Mouse (Mus musculus) adrenal gland, adult 18-20 months (tissue): ENCODE measurements around the gene Entpd2. TPM values are rescaled to one million over a fixed set of nuclear protein-coding genes. Genes with fewer than 3 reads are reported as not detected.
A peak's percentile ranks its signal among the peaks of the same experiment; 100 is the strongest.

Source experiments
- DNase-seq, 2 experiments: peaks; one replicate each; pipeline ENCODE4 v3.0.0; 2021 to 2022; ENCODE audit warnings: low spot score in 2 of 2
- microRNA-seq, 2 experiments: library from miRNA; unstranded; fragments of <30 nt; microRNA quantifications; one replicate each; pipeline ENCODE4 v1.2.0; 2021; ENCODE audit warnings: borderline number of aligned reads in 2 of 2
- total RNA-seq, 2 experiments: library from RNA; stranded (reverse); gene quantifications; 1 replicate in 1 of 2; 2 replicates in 1 of 2; pipeline ENCODE4 v1.2.3; 2021

The Entpd2 gene
- total RNA-seq, 2 experiments from 2014 or later: 3.2 to 8.3 TPM

GRCm38 (mm10) chr2:25428442-25429236 lies 33.0 kb downstream of the Entpd2 start, which contains the start of gene Abca2:
Gene Abca2 (plus strand): TSS chr2:25428703.
- peak; percentile 96 to 98 for DNase-seq

GRCm38 (mm10) chr2:25429435-25430180 lies 33.9 kb downstream of the Entpd2 start:
- DNase-seq: no peak

DNA sequence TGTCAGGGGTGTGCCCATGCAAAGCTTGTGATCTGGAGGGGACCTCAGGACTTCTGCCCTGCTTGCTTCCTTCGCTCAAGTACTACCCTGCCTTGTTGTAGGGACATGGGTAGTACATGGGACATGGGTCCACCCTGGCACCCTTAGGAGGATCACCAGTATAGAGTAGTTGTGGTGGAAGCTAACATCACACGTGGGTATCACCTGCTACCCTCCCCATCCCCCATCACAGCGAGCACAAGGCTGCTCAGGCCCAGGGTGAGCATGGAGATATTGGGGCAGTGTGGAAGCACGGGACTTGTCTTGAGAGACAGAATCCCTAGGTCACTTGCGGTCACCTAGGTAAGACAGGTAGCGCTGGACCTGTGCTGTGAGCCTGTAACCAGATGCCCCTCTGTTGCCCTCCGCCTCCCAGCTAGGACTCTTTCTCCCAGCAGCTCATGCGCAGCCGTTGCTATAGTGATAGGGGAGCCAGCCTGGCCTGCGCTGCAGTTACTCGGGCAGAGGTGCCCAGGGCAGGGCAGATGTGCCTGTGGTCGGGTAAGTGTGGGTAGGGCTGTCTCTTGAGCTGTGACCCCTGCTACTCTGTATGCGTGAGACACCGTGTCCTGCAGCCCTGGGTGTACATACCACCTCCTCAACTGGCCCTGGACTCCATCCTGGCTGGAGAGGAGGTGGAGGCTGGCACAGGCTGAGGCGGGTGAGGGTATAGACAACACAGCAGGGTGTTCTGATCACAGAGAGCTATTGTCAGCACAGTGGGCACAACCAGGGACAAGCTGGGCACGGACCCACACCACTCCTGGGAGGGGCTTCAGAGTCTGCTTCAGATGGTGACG lies 34.9 kb downstream of the Entpd2 start:
- DNase-seq: no peak

- no peak for DNase-seq
Measured at GRCm38 (mm10) chr2:25431308-25431855, 35.7 kb downstream of the Entpd2 start.

GRCm38 (mm10) chr2:25432326-25433098 lies 36.8 kb downstream of the Entpd2 start:
- no peak for DNase-seq

DNA sequence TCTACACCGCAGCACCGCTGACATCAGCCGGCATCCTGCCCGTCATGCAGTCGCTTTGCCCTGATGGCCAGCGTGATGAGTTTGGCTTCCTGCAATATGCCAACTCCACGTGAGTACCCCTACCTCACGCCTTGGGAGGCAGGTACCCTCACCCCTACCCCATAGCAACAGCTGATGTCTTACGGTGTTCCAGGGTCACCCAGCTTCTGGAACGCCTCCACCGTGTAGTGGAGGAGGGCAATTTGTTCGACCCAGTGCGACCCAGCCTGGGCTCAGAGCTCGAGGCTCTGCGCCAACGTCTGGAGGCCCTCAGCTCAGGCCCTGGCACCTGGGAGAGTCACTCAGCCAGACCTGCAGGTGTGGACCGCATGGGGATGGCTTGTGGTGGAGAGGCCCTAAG lies 37.4 kb downstream of the Entpd2 start:
- no peak for DNase-seq

- DNase-seq: no peak
Measured at GRCm38 (mm10) chr2:25434292-25434691, 38.6 kb downstream of the Entpd2 start.

DNA sequence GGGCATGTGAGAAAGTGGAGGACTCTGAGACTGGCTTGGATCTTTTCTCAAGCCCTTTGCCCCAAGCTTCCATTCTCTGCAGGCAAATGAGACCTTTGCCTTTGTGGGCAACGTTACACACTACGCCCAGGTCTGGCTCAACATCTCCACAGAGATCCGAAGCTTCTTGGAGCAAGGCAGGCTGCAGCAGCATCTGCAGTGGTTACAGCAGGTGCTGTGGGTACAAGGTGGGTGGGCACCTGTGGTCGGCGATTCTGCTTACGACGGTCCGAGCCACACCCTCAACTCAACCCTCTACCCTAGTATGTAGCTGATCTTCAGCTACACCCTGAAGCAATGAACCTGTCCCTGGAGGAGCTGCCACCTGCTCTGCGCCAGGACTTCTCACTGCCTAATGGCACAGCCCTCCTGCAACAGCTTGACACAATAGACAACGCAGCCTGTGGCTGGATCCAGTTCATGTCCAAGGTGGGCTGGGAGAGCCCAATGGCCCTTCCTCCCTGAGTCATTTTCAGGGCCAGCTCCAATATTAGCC lies 40.7 kb downstream of the Entpd2 start:
- no peak for DNase-seq

DNA sequence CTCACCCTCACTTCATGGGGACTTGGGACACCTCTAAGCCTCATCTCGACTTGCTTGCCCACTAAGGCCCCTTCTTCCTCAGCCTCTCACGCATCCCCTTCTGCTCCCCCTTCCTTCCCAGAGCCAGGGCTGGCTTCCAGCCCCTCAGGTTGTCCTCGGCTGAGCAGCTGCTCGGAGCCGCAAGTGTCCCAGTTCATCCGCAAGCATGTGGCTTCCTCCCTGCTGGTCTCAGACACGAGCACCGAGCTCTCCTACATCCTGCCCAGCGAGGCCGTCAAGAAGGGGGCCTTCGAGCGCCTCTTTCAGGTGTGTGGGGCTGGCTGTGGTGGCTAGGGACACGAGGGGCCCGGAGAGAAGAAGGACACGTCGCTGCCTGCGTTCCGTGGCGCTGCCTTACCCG lies 45.4 kb downstream of the Entpd2 start:
- DNase-seq: no peak

DNA sequence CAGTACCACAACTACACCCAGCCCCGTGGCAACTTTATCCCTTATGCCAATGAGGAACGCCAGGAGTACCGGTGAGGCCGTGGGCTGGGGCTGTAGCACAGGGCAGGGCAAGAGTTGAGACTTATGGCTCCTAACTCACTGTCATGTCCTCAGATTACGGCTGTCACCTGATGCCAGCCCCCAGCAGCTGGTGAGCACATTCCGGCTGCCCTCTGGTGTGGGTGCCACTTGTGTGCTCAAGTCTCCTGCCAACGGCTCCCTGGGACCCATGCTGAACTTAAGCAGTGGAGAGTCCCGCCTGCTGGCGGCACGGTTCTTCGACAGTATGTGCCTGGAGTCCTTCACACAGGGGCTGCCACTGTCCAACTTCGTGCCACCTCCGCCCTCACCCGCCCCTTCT lies 47.0 kb downstream of the Entpd2 start:
- DNase-seq: no peak

Small RNAs within 50 kb of the gene (microRNA-seq; reads per million reads assigned to microRNA genes)
- gene Mir3087: 0.47 to 2.4 reads per million in 2 experiments

Other genes starting within 250 kb of the Entpd2 start
- gene Nrarp, start 215.1 kb upstream of the Entpd2 start, total RNA-seq: 1 to 10 TPM; 2.3 to 3.5 TPM
- gene Tor4a, start 199.0 kb upstream of the Entpd2 start, total RNA-seq: 10 to 100 TPM; 11.6 to 19.5 TPM
- gene Nelfb, start 184.4 kb upstream of the Entpd2 start, total RNA-seq: 10 to 100 TPM; 48.8 to 49.5 TPM
- not detected for gene Stpg3, start 181.2 kb upstream of the Entpd2 start, total RNA-seq
- gene Fam166a, start 177.1 kb upstream of the Entpd2 start, total RNA-seq: not detected
- 100 to 1,000 TPM; 284 to 287 TPM for gene Tubb4b, start 171.2 kb upstream of the Entpd2 start, total RNA-seq
- not detected for gene Slc34a3, start 161.5 kb upstream of the Entpd2 start, total RNA-seq
- not detected for gene Rnf224, start 159.1 kb upstream of the Entpd2 start, total RNA-seq
- gene Rnf208, start 153.6 kb upstream of the Entpd2 start, total RNA-seq: 1 to 10 TPM; 7.9 to 8.3 TPM
- gene Cysrt1, start 153.4 kb upstream of the Entpd2 start, total RNA-seq: not detected
- 1 to 10 TPM; 2.2 to 5.7 TPM for gene AL732309.1, start 149.0 kb upstream of the Entpd2 start, total RNA-seq
- 10 to 100 TPM; 19.5 to 24.4 TPM for gene Tmem203, start 140.4 kb upstream of the Entpd2 start, total RNA-seq
- gene Tprn, start 133.3 kb upstream of the Entpd2 start, total RNA-seq: 1 to 10 TPM; 8.2 to 9.4 TPM
- gene Ssna1, start 123.4 kb upstream of the Entpd2 start, total RNA-seq: 10 to 100 TPM; 37.2 to 40.1 TPM
- 10 to 100 TPM; 75.5 to 82.4 TPM for gene Anapc2, start 123.4 kb upstream of the Entpd2 start, total RNA-seq
- gene Tmem210, start 107.7 kb upstream of the Entpd2 start, total RNA-seq: not detected
- not detected for gene Lrrc26, start 106.0 kb upstream of the Entpd2 start, total RNA-seq
- 10 to 100 TPM; 10.0 to 10.5 TPM for gene Grin1, start 76.7 kb upstream of the Entpd2 start, total RNA-seq
- gene Man1b1, start 63.5 kb upstream of the Entpd2 start, total RNA-seq: 10 to 100 TPM; 59.0 to 63.2 TPM
- 10 to 100 TPM; 32.3 to 42.0 TPM for gene Dpp7, start 39.5 kb upstream of the Entpd2 start, total RNA-seq
- 10 to 100 TPM; 18.8 to 20.9 TPM for gene Uap1l1, start 30.2 kb upstream of the Entpd2 start, total RNA-seq
- not detected for gene Sapcd2, start 23.6 kb upstream of the Entpd2 start, total RNA-seq
- 100 to 1,000 TPM; 125 to 161 TPM for gene Npdc1, start 3.5 kb downstream of the Entpd2 start, total RNA-seq
- under 1 TPM; 0.13 to 0.35 TPM for gene Fut7, start 27.4 kb downstream of the Entpd2 start, total RNA-seq
- gene Abca2, start 32.8 kb downstream of the Entpd2 start, total RNA-seq: 10 to 100 TPM; 36.9 to 48.5 TPM
- 1 to 10 TPM in 1 of 2 experiments, under 1 TPM in 1; 0.53 to 1.1 TPM for gene Clic3, start 61.0 kb downstream of the Entpd2 start, total RNA-seq
- gene Paxx, start 65.2 kb downstream of the Entpd2 start, total RNA-seq: 10 to 100 TPM; 38.6 to 54.5 TPM
- 1 to 10 TPM; 1.1 to 3.1 TPM for gene Ptgds, start 74.2 kb downstream of the Entpd2 start, total RNA-seq
- not detected for gene Lcn12, start 98.0 kb downstream of the Entpd2 start, total RNA-seq
- 10 to 100 TPM; 92.1 to 94.5 TPM for gene Fbxw5, start 104.9 kb downstream of the Entpd2 start, total RNA-seq
- gene C8g, start 105.8 kb downstream of the Entpd2 start, total RNA-seq: 1 to 10 TPM; 2.2 to 3.5 TPM
- gene Traf2, start 151.1 kb downstream of the Entpd2 start, total RNA-seq: 10 to 100 TPM; 32.5 to 32.6 TPM
- 100 to 1,000 TPM; 302 to 308 TPM for gene Edf1, start 162.0 kb downstream of the Entpd2 start, total RNA-seq
- gene Mamdc4, start 179.0 kb downstream of the Entpd2 start, total RNA-seq: 1 to 10 TPM; 3.4 to 4.4 TPM
- gene Phpt1, start 179.3 kb downstream of the Entpd2 start, total RNA-seq: 10 to 100 TPM; 49.4 to 69.5 TPM
- 1 to 10 TPM; 1.5 to 1.7 TPM for gene Ajm1, start 185.9 kb downstream of the Entpd2 start, total RNA-seq
- 10 to 100 TPM; 82.3 to 97.5 TPM for gene Rabl6, start 212.6 kb downstream of the Entpd2 start, total RNA-seq
- not detected for gene Ccdc183, start 221.8 kb downstream of the Entpd2 start, total RNA-seq
- 10 to 100 TPM; 14.6 to 38.7 TPM for gene Tmem141, start 226.1 kb downstream of the Entpd2 start, total RNA-seq
- gene Fcna, start 232.2 kb downstream of the Entpd2 start, total RNA-seq: 10 to 100 TPM in 1 of 2 experiments, 1 to 10 TPM in 1; 5.3 to 12.3 TPM